Mouse (Mus musculus): Measurements from ENCODE around the gene Atp6v0a1. TPM values are rescaled to one million over a fixed set of nuclear protein-coding genes. Genes with fewer than 3 reads are reported as not detected.

Atp6v0a1 gene
- polyA plus RNA-seq (2012; rRNA removed) = 294 and 298 TPM in 2 replicates

- WGBS = under 1% methylated on average over 44 of the region's 44 CpGs
- H3K27ac ChIP-seq (ENCODE audit: insufficient read depth, low read length) = peak within 1 kb of the TSS; percentile 90
- DNase-seq = peak; percentile 98 to 99
- peaks cover 8% of the 10 kb centered on the region; the same call in 1 of the 2 replicates for H3K4me1 ChIP-seq (ENCODE audit: control insufficient read depth, insufficient read depth, low read length)
- no peaks in the 10 kb centered on the region; the same call in 1 of the 2 replicates for H3K27me3 ChIP-seq (ENCODE audit: control insufficient read depth, insufficient read depth, low read length)
- peak within 1 kb of the TSS; percentile 97 for H3K4me3 ChIP-seq (replicated peaks; ENCODE audit: insufficient read depth, low read depth, low read length)
- peak; percentile 97 for TF ChIP-seq POLR2A (IDR thresholded peaks at IDR 0.05; ENCODE audit: borderline replicate concordance, insufficient read depth, low read length)
- TF ChIP-seq CTCF (IDR thresholded peaks at IDR 0.05; ENCODE audit: borderline replicate concordance, insufficient read depth, low read depth, low read length) = no peak
Measured at GRCm38 (mm10) chr11:101009046-101009887, at the start of gene Atp6v0a1. TSS of gene Atp6v0a1 (plus strand) at chr11:101009452.

- WGBS = 5% methylated on average over 14 of the region's 14 CpGs
Measured at GRCm38 (mm10) chr11:100959464-100959810, 49.8 kb upstream of the Atp6v0a1 start.

GRCm38 (mm10) chr11:100959826-100960225 lies 49.4 kb upstream of the Atp6v0a1 start:
- no peak for DNase-seq
- no peak overlapping the region for H3K4me3 ChIP-seq (replicated peaks; ENCODE audit: insufficient read depth, low read depth, low read length)
- peaks cover 8% of the 10 kb centered on the region; the same call in 1 of the 2 replicates for H3K4me1 ChIP-seq (ENCODE audit: control insufficient read depth, insufficient read depth, low read length)
- TF ChIP-seq POLR2A (IDR thresholded peaks at IDR 0.05; ENCODE audit: borderline replicate concordance, insufficient read depth, low read length) (no peak), CTCF (IDR thresholded peaks at IDR 0.05; ENCODE audit: borderline replicate concordance, insufficient read depth, low read depth, low read length) (no peak)
- 33% methylated on average over 3 of the region's 3 CpGs for WGBS
- no peak overlapping the region for H3K27ac ChIP-seq (ENCODE audit: insufficient read depth, low read length)
- H3K27me3 ChIP-seq (ENCODE audit: control insufficient read depth, insufficient read depth, low read length) = no peaks in the 10 kb centered on the region

More at GRCm38 (mm10) chr11:100959464-100959810, 49.8 kb upstream of the Atp6v0a1 start:
- DNase-seq = peak; percentile 54 to 63
- Histone ChIP-seq H3K27me3 (ENCODE audit: control insufficient read depth, insufficient read depth, low read length) (no peaks in the 10 kb centered on the region), H3K4me3 (replicated peaks; ENCODE audit: insufficient read depth, low read depth, low read length) (no peak overlapping the region), H3K27ac (ENCODE audit: insufficient read depth, low read length) (no peak overlapping the region), H3K4me1 (ENCODE audit: control insufficient read depth, insufficient read depth, low read length) (peaks cover 8% of the 10 kb centered on the region; the same call in 1 of the 2 replicates)
- TF ChIP-seq CTCF (IDR thresholded peaks at IDR 0.05; ENCODE audit: borderline replicate concordance, insufficient read depth, low read depth, low read length) (peak; percentile 64; the same call in 1 of the 2 replicates), POLR2A (IDR thresholded peaks at IDR 0.05; ENCODE audit: borderline replicate concordance, insufficient read depth, low read length) (no peak)

- H3K27me3 ChIP-seq (ENCODE audit: control insufficient read depth, insufficient read depth, low read length) = no peaks in the 10 kb centered on the region
- WGBS = 14% methylated on average over 6 of the region's 6 CpGs
- no peak overlapping the region for H3K27ac ChIP-seq (ENCODE audit: insufficient read depth, low read length)
- peaks cover 8% of the 10 kb centered on the region; the same call in 1 of the 2 replicates for H3K4me1 ChIP-seq (ENCODE audit: control insufficient read depth, insufficient read depth, low read length)
- DNase-seq = peak; percentile 54 to 72
- TF ChIP-seq CTCF (IDR thresholded peaks at IDR 0.05; ENCODE audit: borderline replicate concordance, insufficient read depth, low read depth, low read length) = no peak
- TF ChIP-seq POLR2A (IDR thresholded peaks at IDR 0.05; ENCODE audit: borderline replicate concordance, insufficient read depth, low read length) = no peak
- H3K4me3 ChIP-seq (replicated peaks; ENCODE audit: insufficient read depth, low read depth, low read length) = no peak overlapping the region
Measured at GRCm38 (mm10) chr11:100960540-100960939, 48.7 kb upstream of the Atp6v0a1 start.

- WGBS = 68% methylated on average over 9 of the region's 9 CpGs
- Histone ChIP-seq H3K27me3 (ENCODE audit: control insufficient read depth, insufficient read depth, low read length) (no peaks in the 10 kb centered on the region), H3K4me3 (replicated peaks; ENCODE audit: insufficient read depth, low read depth, low read length) (no peak overlapping the region), H3K27ac (ENCODE audit: insufficient read depth, low read length) (no peak overlapping the region), H3K4me1 (ENCODE audit: control insufficient read depth, insufficient read depth, low read length) (peaks cover 8% of the 10 kb centered on the region; the same call in 1 of the 2 replicates)
- DNase-seq = no peak
- no peak for TF ChIP-seq CTCF (IDR thresholded peaks at IDR 0.05; ENCODE audit: borderline replicate concordance, insufficient read depth, low read depth, low read length)
- TF ChIP-seq POLR2A (IDR thresholded peaks at IDR 0.05; ENCODE audit: borderline replicate concordance, insufficient read depth, low read length) = no peak
Measured at GRCm38 (mm10) chr11:100962371-100962911, 46.8 kb upstream of the Atp6v0a1 start.

- peaks cover 7% of the 10 kb centered on the region; the same call in 1 of the 2 replicates for H3K4me1 ChIP-seq (ENCODE audit: control insufficient read depth, insufficient read depth, low read length)
- no peaks in the 10 kb centered on the region for H3K27me3 ChIP-seq (ENCODE audit: control insufficient read depth, insufficient read depth, low read length)
- H3K27ac ChIP-seq (ENCODE audit: insufficient read depth, low read length) = no peak overlapping the region
- WGBS = 81% methylated on average over 9 of the region's 9 CpGs
- TF ChIP-seq POLR2A (IDR thresholded peaks at IDR 0.05; ENCODE audit: borderline replicate concordance, insufficient read depth, low read length) = no peak
- no peak for TF ChIP-seq CTCF (IDR thresholded peaks at IDR 0.05; ENCODE audit: borderline replicate concordance, insufficient read depth, low read depth, low read length)
- no peak overlapping the region for H3K4me3 ChIP-seq (replicated peaks; ENCODE audit: insufficient read depth, low read depth, low read length)
- no peak for DNase-seq
Measured at GRCm38 (mm10) chr11:100963647-100964046, 45.6 kb upstream of the Atp6v0a1 start.

- Histone ChIP-seq H3K27ac (ENCODE audit: insufficient read depth, low read length) (no peak overlapping the region), H3K4me3 (replicated peaks; ENCODE audit: insufficient read depth, low read depth, low read length) (no peak overlapping the region), H3K27me3 (ENCODE audit: control insufficient read depth, insufficient read depth, low read length) (no peaks in the 10 kb centered on the region; the same call in 1 of the 2 replicates), H3K4me1 (ENCODE audit: control insufficient read depth, insufficient read depth, low read length) (peaks cover 2% of the 10 kb centered on the region; the same call in 1 of the 2 replicates)
- TF ChIP-seq POLR2A (IDR thresholded peaks at IDR 0.05; ENCODE audit: borderline replicate concordance, insufficient read depth, low read length) (no peak), CTCF (IDR thresholded peaks at IDR 0.05; ENCODE audit: borderline replicate concordance, insufficient read depth, low read depth, low read length) (no peak)
- no peak for DNase-seq
- WGBS = 84% methylated on average over 7 of the region's 7 CpGs
Measured at GRCm38 (mm10) chr11:100964180-100964579, 45.1 kb upstream of the Atp6v0a1 start.
